Mouse (Mus musculus) heart, embryonic 11.5 days (tissue): ENCODE data around the gene Noto. TPM values are rescaled to one million over a fixed set of nuclear protein-coding genes. Genes with fewer than 3 reads are reported as not detected.

Experiments used
- ATAC-seq: fragments of 200-750 bp; cut with Nextera tagmentation; replicated peaks from 2 replicates; pipeline ENCODE4 v1.8.0; 2017; ENCODE audit warnings: moderate library complexity; ENCODE audit not compliant: insufficient number of reproducible peaks, low FRiP score, low TSS enrichment
- H3K27ac ChIP-seq: fragments of 300-500 bp; sonication (generic); 2 replicates; pipeline ENCODE4 v1.5.1; 2014; ENCODE audit warnings: mild to moderate bottlenecking, low read depth, low read length
- H3K27me3 ChIP-seq: fragments of 300-500 bp; sonication (generic); 2 replicates; pipeline ENCODE4 v1.6.1; 2014; ENCODE audit warnings: mild to moderate bottlenecking, low read length, mixed read lengths; ENCODE audit not compliant: control insufficient read depth, insufficient read depth
- H3K36me3 ChIP-seq: fragments of 300-500 bp; sonication (generic); 2 replicates; pipeline ENCODE4 v1.6.1; 2014; ENCODE audit warnings: mild to moderate bottlenecking, low read length, moderate library complexity, mixed read lengths; ENCODE audit not compliant: control insufficient read depth, insufficient read depth
- H3K4me1 ChIP-seq: fragments of 300-500 bp; sonication (generic); 2 replicates; pipeline ENCODE4 v1.6.1; 2014; ENCODE audit warnings: low read length; ENCODE audit not compliant: control insufficient read depth, insufficient read depth
- H3K4me2 ChIP-seq: fragments of 300-500 bp; sonication (generic); 2 replicates; pipeline ENCODE4 v1.6.1; 2014; ENCODE audit warnings: mild to moderate bottlenecking, moderate library complexity
- H3K4me3 ChIP-seq: fragments of 300-500 bp; sonication (generic); 2 replicates; pipeline ENCODE4 v1.5.1; 2014; ENCODE audit warnings: low read depth, low read length
- H3K9ac ChIP-seq: fragments of 300-500 bp; sonication (generic); 2 replicates; pipeline ENCODE4 v1.6.1; 2014; ENCODE audit warnings: mild to moderate bottlenecking, low read depth, low read length, moderate library complexity
- H3K9me3 ChIP-seq: fragments of 300-500 bp; sonication (generic); replicated peaks from 2 replicates; pipeline ENCODE4 v1.6.1; 2016; ENCODE audit warnings: low read length; ENCODE audit not compliant: control insufficient read depth
- WGBS: fragments of 180-500 bp; shearing (Covaris S2); extraction: QIAGEN DNeasy Blood & Tissue Kit; methylation state at CpG from one replicate; pipeline ENCODE4 v1.1.7; 2014; ENCODE audit not compliant: insufficient replicate concordance; 5-methylcytosine and 5-hydroxymethylcytosine counted together
- polyA plus RNA-seq: library from polyadenylated mRNA; unstranded; fragments of >200 nt; fragmentation: Nextera tagmentation; extraction: Ambion mirVana; gene quantifications from 2 replicates; pipeline ENCODE4 v1.2.1, GENCODE M21; 2014

Gene Noto
- polyA plus RNA-seq, 1 experiment from 2014 or later: not detected

- Histone ChIP-seq H3K4me3 (no peak overlapping the region), H3K27ac (no peak overlapping the region), H3K4me1 (no peaks in the 10 kb centered on the region), H3K27me3 (peaks cover 15% of the 10 kb centered on the region), H3K36me3 (peaks cover 6% of the 10 kb centered on the region; the same call in 1 of the 2 replicates), H3K9me3 (no peaks in the 10 kb centered on the region), H3K9ac (no peak overlapping the region), H3K4me2 (no peak overlapping the region)
- WGBS: 47% methylated on average over 5 of the region's 5 CpGs
- ATAC-seq: no peak
Measured at GRCm38 (mm10) chr6:85472542-85472941, 48.9 kb downstream of the Noto start.

- H3K27ac ChIP-seq: no peak overlapping the region
- H3K4me2 ChIP-seq: no peak overlapping the region
- H3K4me1 ChIP-seq: no peaks in the 10 kb centered on the region
- H3K4me3 ChIP-seq: no peak overlapping the region
- H3K27me3 ChIP-seq: peaks cover 46% of the 10 kb centered on the region
- ATAC-seq: no peak
- no peaks in the 10 kb centered on the region for H3K36me3 ChIP-seq
- no peak overlapping the region for H3K9ac ChIP-seq
- WGBS: 65% methylated on average over 3 of the region's 3 CpGs
- H3K9me3 ChIP-seq: no peaks in the 10 kb centered on the region
Measured at GRCm38 (mm10) chr6:85475581-85475980, 51.9 kb downstream of the Noto start.

- Histone ChIP-seq H3K27me3 (peaks cover 62% of the 10 kb centered on the region), H3K4me3 (no peak overlapping the region), H3K27ac (no peak overlapping the region), H3K9me3 (no peaks in the 10 kb centered on the region), H3K36me3 (no peaks in the 10 kb centered on the region), H3K4me1 (no peaks in the 10 kb centered on the region), H3K9ac (no peak overlapping the region), H3K4me2 (no peak overlapping the region)
- ATAC-seq: no peak
- WGBS: 29% methylated on average over 10 of the region's 10 CpGs
Measured at GRCm38 (mm10) chr6:85477366-85477917, 53.8 kb downstream of the Noto start.

GRCm38 (mm10) chr6:85478416-85478815, 54.7 kb downstream of the Noto start:
- Histone ChIP-seq H3K9ac (no peak overlapping the region), H3K4me3 (no peak overlapping the region), H3K4me1 (no peaks in the 10 kb centered on the region), H3K9me3 (no peaks in the 10 kb centered on the region), H3K27me3 (peaks cover 60% of the 10 kb centered on the region), H3K36me3 (no peaks in the 10 kb centered on the region), H3K4me2 (no peak overlapping the region), H3K27ac (no peak overlapping the region)
- WGBS: 28% methylated on average over 14 of the region's 14 CpGs
- ATAC-seq: no peak

Other genes starting within 250 kb of the Noto start
- gene Emx1, start 236.4 kb upstream of the Noto start, polyA plus RNA-seq: not detected in 2 replicates
- gene Sfxn5, start 90.5 kb upstream of the Noto start, polyA plus RNA-seq: 3.6 and 5.6 TPM in 2 replicates
- 16.1 and 17.5 TPM in 2 replicates for gene Rab11fip5, start 49.3 kb upstream of the Noto start, polyA plus RNA-seq
- 38.8 and 42.5 TPM in 2 replicates for gene Smyd5, start 8.1 kb downstream of the Noto start, polyA plus RNA-seq
- 445 and 477 TPM in 2 replicates for gene Cct7, start 27.6 kb downstream of the Noto start, polyA plus RNA-seq
- gene Pradc1, start 28.1 kb downstream of the Noto start, polyA plus RNA-seq: 21.2 and 34.4 TPM in 2 replicates
- 0.06 TPM in 1 of 2 replicates, not detected in the other for gene Fbxo41, start 79.1 kb downstream of the Noto start, polyA plus RNA-seq
- not detected in 2 replicates for gene Egr4, start 89.7 kb downstream of the Noto start, polyA plus RNA-seq
- gene Alms1, start 163.6 kb downstream of the Noto start, polyA plus RNA-seq: 4.3 and 4.7 TPM in 2 replicates